Mouse (Mus musculus): ENCODE results near the gene Kif12.

GRCm38 (mm10) chr4:63158192-63158591 is 13.7 kb downstream of the Kif12 start:
- TF ChIP-seq CTCF (IDR thresholded peaks at IDR 0.05) (no peak), POLR2A (IDR thresholded peaks at IDR 0.05; ENCODE audit: insufficient read depth, low read depth, low read length) (no peak), EP300 (IDR thresholded peaks at IDR 0.05; ENCODE audit: insufficient read depth, low read depth, low read length) (no peak)
